Mouse (Mus musculus): Measurements from ENCODE around the gene Krt16. TPM values are rescaled to one million over a fixed set of nuclear protein-coding genes. Genes with fewer than 3 reads are reported as not detected.

Gene Krt16
- total and polyA plus RNA-seq, 3 experiments, result not detected

DNA sequence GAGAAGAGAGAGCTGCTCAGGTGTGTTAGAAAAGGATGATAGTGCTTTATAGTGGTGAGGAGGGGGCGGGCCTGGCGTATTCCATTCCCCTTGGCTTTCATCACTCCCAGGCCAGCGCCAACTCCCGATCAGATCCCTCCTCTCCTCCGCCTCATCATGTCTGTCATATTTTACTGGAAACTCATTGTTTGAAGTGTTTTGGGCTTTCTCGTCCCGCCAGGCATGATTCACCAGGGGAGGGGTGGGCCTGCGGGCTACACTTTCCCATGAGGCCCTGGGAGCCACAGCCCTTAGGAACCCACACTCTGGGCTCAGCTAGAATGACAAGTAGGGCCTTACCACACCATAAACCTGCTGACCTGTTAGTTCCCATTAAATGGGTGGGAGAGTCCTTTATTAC is 41.2 kb downstream of the Krt16 start, which contains the start of gene Krt14:
Gene Krt14 (minus strand): TSS at position 51 of the 400 bp plus-strand sequence.
- H3K27ac ChIP-seq, result no peak within 1 kb of the TSS
- H3K79me2 ChIP-seq (replicated peaks; ENCODE audit: control insufficient read depth, insufficient read depth, low read length), result no peaks in the 10 kb centered on the region
- DNase-seq, result no peak
- 87% methylated on average over 8 of the region's 8 CpGs for WGBS
- intact Hi-C loops (cut with DNase I), result no loop called here
- H3K9ac ChIP-seq (ENCODE audit: low read depth, low read length), result no peak within 1 kb of the TSS
- no peak for TF ChIP-seq EP300 (IDR thresholded peaks at IDR 0.05; ENCODE audit: insufficient read depth, low read depth, low read length)
- TF ChIP-seq CTCF (IDR thresholded peaks at IDR 0.05), result no peak
- TF ChIP-seq POLR2A (IDR thresholded peaks at IDR 0.05; ENCODE audit: insufficient read depth, low read depth, low read length), result no peak
- no peaks in the 10 kb centered on the region for H3K36me3 ChIP-seq (ENCODE audit: control insufficient read depth, insufficient read depth, low read length)
- no peak within 1 kb of the TSS for H3K4me3 ChIP-seq
- no peaks in the 10 kb centered on the region for H3K27me3 ChIP-seq (ENCODE audit: control insufficient read depth, insufficient read depth, low read length)
- no peaks in the 10 kb centered on the region for H3K4me1 ChIP-seq (ENCODE audit: control insufficient read depth, insufficient read depth, low read length)

DNA sequence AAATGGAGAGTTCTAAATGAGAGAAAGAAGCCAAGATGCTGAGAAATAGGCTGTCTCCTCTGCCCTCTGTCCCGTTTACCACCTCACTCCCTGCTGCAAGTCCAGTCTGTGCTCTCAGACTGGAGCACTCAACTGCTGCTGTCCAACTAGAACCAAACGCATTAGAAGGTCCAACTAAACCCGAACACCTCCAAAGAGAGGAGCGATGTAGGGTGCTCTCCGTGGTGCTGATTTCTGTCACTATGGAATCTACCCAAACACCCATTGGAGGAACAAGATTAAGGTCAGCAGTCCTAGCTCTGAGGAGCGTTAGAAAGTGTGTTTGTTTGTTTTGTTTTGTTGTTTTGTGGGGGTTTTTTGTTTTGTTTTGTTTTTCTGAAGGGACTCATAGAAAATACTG is 45.3 kb downstream of the Krt16 start:
- Histone ChIP-seq H3K27me3 (ENCODE audit: control insufficient read depth, insufficient read depth, low read length) (no peaks in the 10 kb centered on the region), H3K27ac (no peak overlapping the region), H3K4me1 (ENCODE audit: control insufficient read depth, insufficient read depth, low read length) (no peaks in the 10 kb centered on the region), H3K9ac (ENCODE audit: low read depth, low read length) (no peak overlapping the region), H3K4me3 (no peak overlapping the region), H3K79me2 (replicated peaks; ENCODE audit: control insufficient read depth, insufficient read depth, low read length) (no peaks in the 10 kb centered on the region), H3K36me3 (ENCODE audit: control insufficient read depth, insufficient read depth, low read length) (no peaks in the 10 kb centered on the region)
- no peak for DNase-seq
- WGBS, result 14% methylated on average over 6 of the region's 6 CpGs
- TF ChIP-seq CTCF (IDR thresholded peaks at IDR 0.05), result no peak
- no peak for TF ChIP-seq EP300 (IDR thresholded peaks at IDR 0.05; ENCODE audit: insufficient read depth, low read depth, low read length)
- TF ChIP-seq POLR2A (IDR thresholded peaks at IDR 0.05; ENCODE audit: insufficient read depth, low read depth, low read length), result no peak
- intact Hi-C loops (cut with DNase I), result no loop called here

DNA sequence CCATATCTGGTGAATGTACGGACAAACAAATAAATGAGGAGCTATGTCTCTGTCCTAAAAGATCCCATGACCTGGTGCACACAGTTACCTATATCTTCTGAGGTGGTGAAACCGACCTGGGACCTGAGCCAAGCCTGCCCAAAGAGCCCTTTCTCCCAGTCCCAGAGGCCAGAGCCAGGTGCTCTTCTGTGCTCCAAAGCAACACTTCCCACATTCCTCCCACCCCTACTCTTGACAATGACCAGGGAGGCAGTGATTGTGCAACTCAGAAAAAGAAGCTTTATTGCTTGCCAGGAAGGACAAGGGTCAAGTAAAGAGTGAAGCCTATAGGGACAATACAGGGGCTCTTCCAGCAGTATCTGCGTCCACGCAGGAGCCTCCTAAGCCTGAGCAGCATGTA is 45.8 kb downstream of the Krt16 start:
- H3K4me1 ChIP-seq (ENCODE audit: control insufficient read depth, insufficient read depth, low read length), result no peaks in the 10 kb centered on the region
- H3K36me3 ChIP-seq (ENCODE audit: control insufficient read depth, insufficient read depth, low read length), result no peaks in the 10 kb centered on the region
- 74% methylated on average over 4 of the region's 4 CpGs for WGBS
- DNase-seq, result no peak
- H3K4me3 ChIP-seq, result no peak overlapping the region
- no peak overlapping the region for H3K27ac ChIP-seq
- intact Hi-C loops (cut with DNase I), result no loop called here
- no peaks in the 10 kb centered on the region for H3K27me3 ChIP-seq (ENCODE audit: control insufficient read depth, insufficient read depth, low read length)
- TF ChIP-seq POLR2A (IDR thresholded peaks at IDR 0.05; ENCODE audit: insufficient read depth, low read depth, low read length) (no peak), EP300 (IDR thresholded peaks at IDR 0.05; ENCODE audit: insufficient read depth, low read depth, low read length) (no peak), CTCF (IDR thresholded peaks at IDR 0.05) (no peak)
- H3K79me2 ChIP-seq (replicated peaks; ENCODE audit: control insufficient read depth, insufficient read depth, low read length), result no peaks in the 10 kb centered on the region
- no peak overlapping the region for H3K9ac ChIP-seq (ENCODE audit: low read depth, low read length)

DNA sequence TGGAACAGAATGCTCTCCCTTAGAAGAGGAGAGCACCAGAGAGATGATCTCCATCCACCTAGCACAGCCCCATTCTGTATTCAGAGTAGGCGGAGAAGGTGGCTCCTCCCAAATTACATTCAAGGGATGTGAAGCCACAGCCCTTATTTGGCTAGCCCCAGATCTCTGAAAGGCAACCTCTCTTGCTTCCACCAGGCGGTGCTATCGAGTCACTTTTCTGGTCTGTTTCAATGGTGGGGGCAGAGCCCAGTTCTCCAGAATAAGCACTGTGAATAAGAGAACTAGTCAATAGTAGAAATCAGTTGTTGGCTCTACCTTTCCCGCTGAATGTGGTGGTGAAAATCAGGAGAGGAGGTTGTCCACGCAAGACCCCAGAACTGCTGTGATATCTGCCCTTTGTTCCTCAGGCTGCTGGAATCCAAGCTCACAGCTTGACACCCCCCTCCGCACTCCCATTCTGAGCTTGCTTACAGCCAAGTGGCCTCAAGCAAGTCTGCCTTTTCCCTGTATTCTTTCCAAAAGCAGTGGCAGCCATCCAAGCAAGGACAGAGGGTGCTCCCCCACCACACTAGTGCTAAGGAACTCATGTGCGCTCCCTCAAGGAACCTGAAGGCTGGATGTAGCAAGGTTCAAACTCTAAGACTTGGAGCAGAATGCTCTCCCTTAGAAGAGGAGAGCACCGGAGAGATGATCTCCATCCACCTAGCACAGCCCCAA is 48.4 kb downstream of the Krt16 start:
- intact Hi-C loops (cut with DNase I), result no loop called here
- DNase-seq, result no peak

DNA sequence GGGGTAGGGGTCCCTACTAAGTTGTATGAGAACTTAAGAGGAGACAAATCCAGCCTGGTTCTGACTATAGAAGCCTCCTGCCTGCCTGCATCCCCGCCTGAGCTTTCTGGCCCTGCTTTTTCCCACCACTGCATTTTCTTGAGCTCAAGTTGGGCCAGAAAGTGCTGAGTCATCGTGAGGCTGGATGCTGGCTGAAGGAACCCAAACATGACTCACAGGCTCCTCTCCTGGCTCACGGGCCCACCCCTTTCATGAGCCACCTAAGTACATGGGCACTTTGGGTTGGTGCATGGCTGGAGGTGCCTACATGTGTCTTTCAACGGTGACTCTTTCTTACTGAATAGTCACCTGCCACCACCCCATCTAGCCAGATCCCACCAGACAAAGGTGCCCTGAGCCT is 50.0 kb downstream of the Krt16 start:
- WGBS, result 53% methylated on average over 4 of the region's 4 CpGs
- Histone ChIP-seq H3K79me2 (replicated peaks; ENCODE audit: control insufficient read depth, insufficient read depth, low read length) (no peaks in the 10 kb centered on the region), H3K9ac (ENCODE audit: low read depth, low read length) (no peak overlapping the region), H3K4me3 (no peak overlapping the region), H3K36me3 (ENCODE audit: control insufficient read depth, insufficient read depth, low read length) (no peaks in the 10 kb centered on the region), H3K27ac (no peak overlapping the region), H3K4me1 (ENCODE audit: control insufficient read depth, insufficient read depth, low read length) (no peaks in the 10 kb centered on the region), H3K27me3 (ENCODE audit: control insufficient read depth, insufficient read depth, low read length) (no peaks in the 10 kb centered on the region)
- TF ChIP-seq CTCF (IDR thresholded peaks at IDR 0.05) (no peak), POLR2A (IDR thresholded peaks at IDR 0.05; ENCODE audit: insufficient read depth, low read depth, low read length) (no peak), EP300 (IDR thresholded peaks at IDR 0.05; ENCODE audit: insufficient read depth, low read depth, low read length) (no peak)
- DNase-seq, result no peak
- intact Hi-C loops (cut with DNase I), result no loop called here

More for the DNA sequence above, 48.4 kb downstream of the Krt16 start:
- Histone ChIP-seq H3K4me3 (no peak overlapping the region), H3K36me3 (ENCODE audit: control insufficient read depth, insufficient read depth, low read length) (no peaks in the 10 kb centered on the region), H3K27ac (no peak overlapping the region), H3K9ac (ENCODE audit: low read depth, low read length) (no peak overlapping the region), H3K79me2 (replicated peaks; ENCODE audit: control insufficient read depth, insufficient read depth, low read length) (no peaks in the 10 kb centered on the region), H3K27me3 (ENCODE audit: control insufficient read depth, insufficient read depth, low read length) (no peaks in the 10 kb centered on the region), H3K4me1 (ENCODE audit: control insufficient read depth, insufficient read depth, low read length) (no peaks in the 10 kb centered on the region)
- TF ChIP-seq POLR2A (IDR thresholded peaks at IDR 0.05; ENCODE audit: insufficient read depth, low read depth, low read length) (no peak), CTCF (IDR thresholded peaks at IDR 0.05) (peak; percentile 45), EP300 (IDR thresholded peaks at IDR 0.05; ENCODE audit: insufficient read depth, low read depth, low read length) (no peak)
- WGBS, result 41% methylated on average over 8 of the region's 8 CpGs

Other genes with a start within 250 kb of the Krt16 start
- gene Krt33a, start 232.7 kb downstream of the Krt16 start, total RNA-seq (2021), result not detected
- gene Krt33a, start 232.7 kb downstream of the Krt16 start, polyA plus RNA-seq (2012; rRNA removed), result not detected in 2 replicates
- not detected for gene Krt33b, start 219.0 kb downstream of the Krt16 start, total RNA-seq (2021)
- not detected in 2 replicates for gene Krt33b, start 219.0 kb downstream of the Krt16 start, polyA plus RNA-seq (2012; rRNA removed)
- not detected for gene Krt34, start 207.3 kb downstream of the Krt16 start, total RNA-seq (2021)
- not detected in 2 replicates for gene Krt34, start 207.3 kb downstream of the Krt16 start, polyA plus RNA-seq (2012; rRNA removed)
- not detected for gene Krt31, start 198.4 kb downstream of the Krt16 start, total RNA-seq (2021)
- 0.08 TPM in 1 of 2 replicates, not detected in the other for gene Krt31, start 198.4 kb downstream of the Krt16 start, polyA plus RNA-seq (2012; rRNA removed)
- not detected for gene Krt32, start 160.7 kb downstream of the Krt16 start, total RNA-seq (2021)
- not detected in 2 replicates for gene Krt32, start 160.7 kb downstream of the Krt16 start, polyA plus RNA-seq (2012; rRNA removed)
- gene Krt35, start 152.7 kb downstream of the Krt16 start, total RNA-seq (2021), result not detected
- not detected in 2 replicates for gene Krt35, start 152.7 kb downstream of the Krt16 start, polyA plus RNA-seq (2012; rRNA removed)
- not detected for gene Krt36, start 143.3 kb downstream of the Krt16 start, total RNA-seq (2021)
- gene Krt36, start 143.3 kb downstream of the Krt16 start, polyA plus RNA-seq (2012; rRNA removed), result 0.15 TPM in 1 of 2 replicates, not detected in the other
- not detected for gene Krt13, start 127.3 kb downstream of the Krt16 start, total RNA-seq (2021)
- gene Krt13, start 127.3 kb downstream of the Krt16 start, polyA plus RNA-seq (2012; rRNA removed), result not detected in 2 replicates
- under 1 TPM in 1 of 2 experiments, not detected in 1; 0.23 TPM for gene Krt15, start 113.0 kb downstream of the Krt16 start, total RNA-seq (2021)
- 0.26 and 5.0 TPM in 2 replicates for gene Krt15, start 113.0 kb downstream of the Krt16 start, polyA plus RNA-seq (2012; rRNA removed)
- gene Krt19, start 100.2 kb downstream of the Krt16 start, total RNA-seq (2021), result 1 to 10 TPM; 6.9 to 8.5 TPM
- gene Krt19, start 100.2 kb downstream of the Krt16 start, polyA plus RNA-seq (2012; rRNA removed), result 8.0 and 27.0 TPM in 2 replicates
- not detected for gene Krt9, start 55.7 kb downstream of the Krt16 start, total RNA-seq (2021)
- not detected in 2 replicates for gene Krt9, start 55.7 kb downstream of the Krt16 start, polyA plus RNA-seq (2012; rRNA removed)
- under 1 TPM in 1 of 2 experiments, not detected in 1; 0.31 TPM for gene Krt14, start 41.4 kb downstream of the Krt16 start, total RNA-seq (2021)
- gene Krt14, start 41.4 kb downstream of the Krt16 start, polyA plus RNA-seq (2012; rRNA removed), result 0.44 and 0.47 TPM in 2 replicates
- gene Krt17, start 12.1 kb upstream of the Krt16 start, total RNA-seq (2021), result not detected
- 0.61 TPM in 1 of 2 replicates, not detected in the other for gene Krt17, start 12.1 kb upstream of the Krt16 start, polyA plus RNA-seq (2012; rRNA removed)
- gene Krt42, start 21.0 kb upstream of the Krt16 start, total RNA-seq (2021), result not detected
- gene Krt42, start 21.0 kb upstream of the Krt16 start, polyA plus RNA-seq (2012; rRNA removed), result not detected in 2 replicates
- gene Eif1, start 71.0 kb upstream of the Krt16 start, total RNA-seq (2021), result 1,000 to 10,000 TPM; 1,735 to 2,054 TPM
- 195 and 341 TPM in 2 replicates for gene Eif1, start 71.0 kb upstream of the Krt16 start, polyA plus RNA-seq (2012; rRNA removed)
- not detected for gene Gast, start 85.5 kb upstream of the Krt16 start, total RNA-seq (2021)
- not detected in 2 replicates for gene Gast, start 85.5 kb upstream of the Krt16 start, polyA plus RNA-seq (2012; rRNA removed)
- gene Hap1, start 107.2 kb upstream of the Krt16 start, total RNA-seq (2021), result 1 to 10 TPM; 1.3 to 1.5 TPM
- gene Hap1, start 107.2 kb upstream of the Krt16 start, polyA plus RNA-seq (2012; rRNA removed), result 0.97 and 1.4 TPM in 2 replicates
- gene Jup, start 148.9 kb upstream of the Krt16 start, total RNA-seq (2021), result 100 to 1,000 TPM; 234 to 237 TPM
- 317 and 318 TPM in 2 replicates for gene Jup, start 148.9 kb upstream of the Krt16 start, polyA plus RNA-seq (2012; rRNA removed)
- 10 to 100 TPM; 13.4 to 16.8 TPM for gene P3h4, start 165.9 kb upstream of the Krt16 start, total RNA-seq (2021)
- gene P3h4, start 165.9 kb upstream of the Krt16 start, polyA plus RNA-seq (2012; rRNA removed), result 29.7 and 35.6 TPM in 2 replicates
- gene Fkbp10, start 166.8 kb upstream of the Krt16 start, total RNA-seq (2021), result 1 to 10 TPM; 7.4 to 7.5 TPM
- gene Fkbp10, start 166.8 kb upstream of the Krt16 start, polyA plus RNA-seq (2012; rRNA removed), result 24.8 and 35.6 TPM in 2 replicates
- 10 to 100 TPM; 23.5 to 24.1 TPM for gene Nt5c3b, start 192.9 kb upstream of the Krt16 start, total RNA-seq (2021)
- 44.0 and 63.3 TPM in 2 replicates for gene Nt5c3b, start 192.9 kb upstream of the Krt16 start, polyA plus RNA-seq (2012; rRNA removed)
- 1 to 10 TPM in 1 of 2 experiments, under 1 TPM in 1; 0.50 to 1.0 TPM for gene Klhl10, start 193.0 kb upstream of the Krt16 start, total RNA-seq (2021)
- gene Klhl10, start 193.0 kb upstream of the Krt16 start, polyA plus RNA-seq (2012; rRNA removed), result 0.86 and 1.8 TPM in 2 replicates
- 1 to 10 TPM; 7.2 to 8.0 TPM for gene Klhl11, start 223.8 kb upstream of the Krt16 start, total RNA-seq (2021)
- gene Klhl11, start 223.8 kb upstream of the Krt16 start, polyA plus RNA-seq (2012; rRNA removed), result 3.1 and 4.4 TPM in 2 replicates

All from heart, adult 2 months (tissue).